17 mouse cellular contexts compared by ENCODE assay signal in the genomic region with DNA sequence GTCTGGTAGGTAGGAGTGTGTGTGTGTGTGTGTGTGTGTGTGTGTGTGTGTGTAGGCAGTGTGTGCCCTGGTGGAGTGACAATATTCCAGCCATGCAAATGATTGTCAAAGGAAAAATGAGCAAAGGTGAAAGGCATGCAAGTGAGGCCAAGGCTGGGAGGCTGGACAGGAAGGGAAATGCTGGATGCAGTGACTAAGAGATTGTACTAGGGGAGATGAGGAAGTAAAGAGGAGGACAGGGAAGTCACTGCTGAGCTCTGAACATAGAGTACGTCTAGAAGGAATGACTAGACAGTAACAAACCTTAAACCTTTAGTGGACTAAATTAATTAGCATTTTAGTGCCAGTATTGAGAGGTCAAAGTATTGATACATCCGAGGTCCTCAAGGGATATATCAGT. TPM values are rescaled to one million over a fixed set of nuclear protein-coding genes. Genes with fewer than 3 reads are reported as not detected.
DNase-seq lines count a peak whose midpoint lies in the region; ATAC-seq and TF ChIP-seq lines count a peak whose summit lies in the region.
"Had no signal": no experiment of that assay in that cellular context is flagged by ENCODE, and none has a peak within 500 bp of the region (broad histone marks: within the 10 kb centered on the region; RNA-seq: fewer than 3 reads in every experiment).

No protein-coding gene starts in this region.

- peaks cover 44% of the 10 kb centered on the region for H3K79me2 ChIP-seq in liver, adult 2 months (ENCODE audit: control insufficient read depth, insufficient read depth, low read length)

- TF ChIP-seq POLR2A in liver, adult 2 months (IDR thresholded peaks at IDR 0.05; ENCODE audit: extremely low read depth, insufficient read depth, low read length), result no peak
- TF ChIP-seq POLR2A in small intestine, adult 2 months (IDR thresholded peaks at IDR 0.05; ENCODE audit: low read depth, low read length), result no peak

- no peak overlapping the region for H3K9ac ChIP-seq in liver, adult 2 months (ENCODE audit: low read depth, low read length)
- H3K9ac ChIP-seq in liver, embryonic 11.5 days (ENCODE audit: low read depth, low read length), result no peak overlapping the region
- H3K9ac ChIP-seq in intestine, embryonic 15.5 days, result no peak overlapping the region
- H3K9ac ChIP-seq: embryonic facial prominence, embryonic 12.5 days; lung, embryonic 14.5 days; midbrain, embryonic 15.5 days; neural tube, embryonic 13.5 days had no signal

- H3K27ac ChIP-seq in liver, adult 2 months (replicated peaks; ENCODE audit: insufficient read depth, low read depth, low read length), result peak overlapping the region; percentile 23; the same call in 1 of the 2 replicates
- H3K27ac ChIP-seq in liver, embryonic 11.5 days (ENCODE audit: low read depth, low read length), result no peak overlapping the region
- no peak overlapping the region for H3K27ac ChIP-seq in intestine, embryonic 15.5 days
- peak overlapping the region; percentile 94 for H3K27ac ChIP-seq in small intestine, adult 2 months (ENCODE audit: insufficient read depth, low read depth, low read length)
- H3K27ac ChIP-seq: embryonic facial prominence, embryonic 12.5 days; midbrain, embryonic 15.5 days; neural tube, embryonic 13.5 days had no signal

- H3K9me3 ChIP-seq in liver, embryonic 11.5 days (ENCODE audit: control insufficient read depth, low read length), result no peaks in the 10 kb centered on the region
- H3K9me3 ChIP-seq in intestine, embryonic 15.5 days, result no peaks in the 10 kb centered on the region
- H3K9me3 ChIP-seq: embryonic facial prominence, embryonic 12.5 days; midbrain, embryonic 15.5 days; neural tube, embryonic 13.5 days had no signal

- no peak for ATAC-seq in liver, embryonic 11.5 days (replicated peaks; ENCODE audit: low FRiP score)
- peak; percentile 29; the same call in 1 of the 2 replicates for ATAC-seq in intestine, embryonic 15.5 days
- ATAC-seq: midbrain, embryonic 15.5 days; Patski had no signal

- H3K4me3 ChIP-seq in liver, adult 2 months (ENCODE audit: insufficient read depth, low read depth, low read length), result no peak overlapping the region
- H3K4me3 ChIP-seq in liver, embryonic 11.5 days (ENCODE audit: low read depth, low read length), result no peak overlapping the region
- H3K4me3 ChIP-seq in intestine, embryonic 15.5 days (replicated peaks), result no peak overlapping the region
- no peak overlapping the region for H3K4me3 ChIP-seq in small intestine, adult 2 months (ENCODE audit: low read depth, low read length)
- H3K4me3 ChIP-seq: embryonic facial prominence, embryonic 12.5 days; midbrain, embryonic 15.5 days; neural tube, embryonic 13.5 days had no signal

- 57% methylated on average over 2 of the region's 2 CpGs for WGBS in liver, adult 2 months
- 62% methylated on average over 2 of the region's 2 CpGs for WGBS in liver, embryonic 11.5 days
- WGBS in intestine, embryonic 15.5 days, result 74% methylated on average over 2 of the region's 2 CpGs
- 27% methylated on average over 2 of the region's 2 CpGs for WGBS in small intestine, adult 2 months

- H3K36me3 ChIP-seq in liver, adult 2 months (ENCODE audit: control insufficient read depth, insufficient read depth, low read length), result peaks cover 24% of the 10 kb centered on the region
- no peaks in the 10 kb centered on the region for H3K36me3 ChIP-seq in liver, embryonic 11.5 days (ENCODE audit: control insufficient read depth, insufficient read depth, low read length)
- H3K36me3 ChIP-seq in intestine, embryonic 15.5 days, result peaks cover 9% of the 10 kb centered on the region
- peaks cover 18% of the 10 kb centered on the region for H3K36me3 ChIP-seq in small intestine, adult 2 months (ENCODE audit: control insufficient read depth, insufficient read depth, low read length)
- H3K36me3 ChIP-seq: midbrain, embryonic 15.5 days had no signal

- no peak for TF ChIP-seq CTCF in liver, adult 2 months (IDR thresholded peaks at IDR 0.05; ENCODE audit: low read depth, low read length)
- TF ChIP-seq CTCF in small intestine, adult 2 months (IDR thresholded peaks at IDR 0.05; ENCODE audit: extremely low read depth, insufficient read length, insufficient replicate concordance, low read depth, low read length), result no peak

- H3K27me3 ChIP-seq in liver, adult 2 months (ENCODE audit: control insufficient read depth, insufficient read depth, low read length), result no peaks in the 10 kb centered on the region
- H3K27me3 ChIP-seq in liver, embryonic 11.5 days (replicated peaks; ENCODE audit: control insufficient read depth, insufficient read depth, low read length), result no peaks in the 10 kb centered on the region
- no peaks in the 10 kb centered on the region for H3K27me3 ChIP-seq in intestine, embryonic 15.5 days (replicated peaks)
- H3K27me3 ChIP-seq in small intestine, adult 2 months (ENCODE audit: control insufficient read depth, insufficient read depth, low read length), result no peaks in the 10 kb centered on the region
- H3K27me3 ChIP-seq: embryonic facial prominence, embryonic 12.5 days; midbrain, embryonic 15.5 days; neural tube, embryonic 13.5 days; Patski had no signal

- peak; percentile 46 for DNase-seq in liver, adult 2 months (ENCODE audit: extremely low read depth, low read depth, low spot score)
- no peak for DNase-seq in liver, embryonic 11.5 days (ENCODE audit: low spot score)
- peak; percentile 72 for DNase-seq in MEL-GATA-1-ER (ENCODE audit: extremely low read depth, low read depth)
- DNase-seq in spleen, postnatal 4 days (ENCODE audit: low spot score in 2 of 2), result no peak
- DNase-seq in urinary bladder, adult 18-20 months (ENCODE audit: low spot score in 2 of 2), result no peak
- DNase-seq: cerebellum, postnatal 14 days; heart, postnatal 14 days; left cerebral cortex, postnatal 4 days; lung, embryonic 14.5 days; retina, postnatal 1 day; spleen, adult 18-20 months had no signal

- no peak overlapping the region for H3K4me2 ChIP-seq in liver, embryonic 11.5 days
- no peak overlapping the region for H3K4me2 ChIP-seq in intestine, embryonic 15.5 days (replicated peaks)
- H3K4me2 ChIP-seq: embryonic facial prominence, embryonic 12.5 days; lung, embryonic 14.5 days; midbrain, embryonic 15.5 days; neural tube, embryonic 13.5 days had no signal

- peaks cover 19% of the 10 kb centered on the region for H3K4me1 ChIP-seq in liver, adult 2 months (ENCODE audit: control insufficient read depth, insufficient read depth, low read length)
- peaks cover 35% of the 10 kb centered on the region for H3K4me1 ChIP-seq in liver, embryonic 11.5 days (replicated peaks; ENCODE audit: control insufficient read depth, insufficient read depth, low read length)
- 0 out of 2 replicates have a peak, but pooled peaks cover 2% of the 10 kb centered on the region for H3K4me1 ChIP-seq in intestine, embryonic 15.5 days (replicated peaks)
- H3K4me1 ChIP-seq in small intestine, adult 2 months (ENCODE audit: control insufficient read depth, insufficient read depth, insufficient read length, low read length), result peaks cover 40% of the 10 kb centered on the region
- H3K4me1 ChIP-seq: embryonic facial prominence, embryonic 12.5 days; midbrain, embryonic 15.5 days; neural tube, embryonic 13.5 days had no signal

RNA-seq across cellular contexts. Expression of a gene that starts 53.1 kb away (rescaled TPM):
- 23.4 and 27.3 TPM in 2 replicates for total RNA-seq in liver, adult 2 months (2014; rRNA removed)
- 12.2 and 13.7 TPM in 2 replicates for polyA plus RNA-seq in liver, adult 2 months (2012; rRNA removed)
- polyA plus RNA-seq in liver, embryonic 11.5 days (2014; fragmentation: Nextera tagmentation; extraction: Ambion mirVana), result 17.7 and 19.7 TPM in 2 replicates
- 26.6 and 34.7 TPM in 2 replicates for polyA plus RNA-seq in intestine, embryonic 15.5 days (2015; fragmentation: Nextera tagmentation; extraction: Ambion mirVana)
- 10.5 and 29.6 TPM in 2 replicates for polyA plus RNA-seq in small intestine, adult 2 months (2012; rRNA removed)

Comparison
In these comparisons a context has a peak if more than half of its experiments do, and no peak if none do; other contexts are left out.
1. DNase-seq: peak in liver, adult 2 months (single experiment) and MEL-GATA-1-ER (single experiment); none in liver, embryonic 11.5 days (single experiment), spleen, postnatal 4 days (0 of 2) and urinary bladder, adult 18-20 months (0 of 2).
2. H3K27ac ChIP-seq: peak in liver, adult 2 months (single experiment) and small intestine, adult 2 months (single experiment); none in liver, embryonic 11.5 days (single experiment) and intestine, embryonic 15.5 days (single experiment).